Mouse (Mus musculus): ENCODE measurements around the gene Ddx52. TPM values are rescaled to one million over a fixed set of nuclear protein-coding genes. Genes with fewer than 3 reads are reported as not detected.

The Ddx52 gene
- polyA plus RNA-seq, 1 experiment = 26.3 TPM

DNA sequence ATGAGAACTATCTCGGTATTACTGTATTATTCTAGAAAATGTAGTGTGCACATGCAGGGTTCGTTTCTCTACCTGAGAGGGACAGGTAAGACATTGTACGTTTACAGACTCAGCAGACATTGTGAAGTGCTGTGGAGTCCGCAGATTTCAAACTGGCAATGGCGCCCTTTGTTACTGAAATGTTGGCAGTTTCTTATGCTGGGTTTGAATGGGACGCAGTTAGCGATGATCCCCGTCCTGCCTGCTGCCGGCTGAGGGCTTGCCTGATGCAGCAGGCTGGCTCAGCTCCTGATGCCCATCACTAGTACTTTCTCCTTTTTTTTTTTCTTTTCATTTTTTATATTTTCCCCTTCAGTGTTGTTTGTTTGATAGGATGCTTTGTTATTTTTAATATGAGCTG lies 68.5 kb downstream of the Ddx52 start:
- TF ChIP-seq CTCF (IDR thresholded peaks at IDR 0.05; ENCODE audit: low read depth, low read length) (no peak), POLR2A (IDR thresholded peaks at IDR 0.05; ENCODE audit: borderline replicate concordance, low read depth, low read length) (no peak)
- no peak overlapping the region for H3K27ac ChIP-seq (ENCODE audit: insufficient read depth, low read depth, low read length)
- no peak overlapping the region for H3K4me3 ChIP-seq (ENCODE audit: insufficient read depth, low read length)
- no peaks in the 10 kb centered on the region; the same call in 1 of the 2 replicates for H3K4me1 ChIP-seq (ENCODE audit: control insufficient read depth, insufficient read depth, low read length)

DNA sequence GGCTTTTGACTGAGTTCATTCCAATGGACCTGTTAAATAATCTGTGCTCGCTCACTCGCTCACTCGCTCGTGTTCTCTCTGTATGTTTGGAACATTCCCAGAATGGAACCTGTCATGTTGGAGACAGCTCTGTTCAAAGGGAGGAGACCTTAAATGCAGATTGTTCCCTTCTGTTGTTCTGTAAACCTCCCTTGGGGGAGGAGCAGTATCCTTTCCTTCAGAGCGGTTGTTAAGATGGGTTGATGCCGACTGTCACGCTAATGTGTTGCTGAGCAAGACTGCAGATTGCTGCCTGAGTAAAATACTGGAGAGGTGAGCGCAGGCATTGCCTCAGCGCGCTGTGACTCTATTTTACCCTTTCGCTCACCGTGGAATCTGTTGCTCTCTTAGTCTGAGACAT lies 69.2 kb downstream of the Ddx52 start:
- H3K4me3 ChIP-seq (ENCODE audit: insufficient read depth, low read length) = no peak overlapping the region
- H3K4me1 ChIP-seq (ENCODE audit: control insufficient read depth, insufficient read depth, low read length) = no peaks in the 10 kb centered on the region; the same call in 1 of the 2 replicates
- no peak overlapping the region for H3K27ac ChIP-seq (ENCODE audit: insufficient read depth, low read depth, low read length)
- TF ChIP-seq CTCF (IDR thresholded peaks at IDR 0.05; ENCODE audit: low read depth, low read length) = no peak
- TF ChIP-seq POLR2A (IDR thresholded peaks at IDR 0.05; ENCODE audit: borderline replicate concordance, low read depth, low read length) = no peak

- Histone ChIP-seq H3K4me1 (ENCODE audit: control insufficient read depth, insufficient read depth, low read length) (no peaks in the 10 kb centered on the region; the same call in 1 of the 2 replicates), H3K4me3 (ENCODE audit: insufficient read depth, low read length) (no peak overlapping the region), H3K27ac (ENCODE audit: insufficient read depth, low read depth, low read length) (no peak overlapping the region)
- TF ChIP-seq POLR2A (IDR thresholded peaks at IDR 0.05; ENCODE audit: borderline replicate concordance, low read depth, low read length) (no peak), CTCF (IDR thresholded peaks at IDR 0.05; ENCODE audit: low read depth, low read length) (no peak)
Measured at GRCm38 (mm10) chr11:84011576-84011975, 69.7 kb downstream of the Ddx52 start.

Other genes with a start within 250 kb of the Ddx52 start
- gene Wfdc17, start 238.1 kb upstream of the Ddx52 start, polyA plus RNA-seq (2012; ENCODE audit: insufficient read depth, insufficient read length, missing spikeins) = 530 and 532 TPM in 2 replicates
- 1.9 and 2.4 TPM in 2 replicates for gene Wfdc18, start 233.0 kb upstream of the Ddx52 start, polyA plus RNA-seq (2012; ENCODE audit: insufficient read depth, insufficient read length, missing spikeins)
- gene Wfdc21, start 195.1 kb upstream of the Ddx52 start, polyA plus RNA-seq (2012; ENCODE audit: insufficient read depth, insufficient read length, missing spikeins) = not detected in 2 replicates
- 13.1 and 17.5 TPM in 2 replicates for gene Heatr6, start 188.4 kb upstream of the Ddx52 start, polyA plus RNA-seq (2012; ENCODE audit: insufficient read depth, insufficient read length, missing spikeins)
- gene Hnf1b, start 92.0 kb upstream of the Ddx52 start, polyA plus RNA-seq (2012; ENCODE audit: insufficient read depth, insufficient read length, missing spikeins) = not detected in 2 replicates
- 19.5 and 26.9 TPM in 2 replicates for gene Synrg, start 22.4 kb downstream of the Ddx52 start, polyA plus RNA-seq (2012; ENCODE audit: insufficient read depth, insufficient read length, missing spikeins)
- not detected in 2 replicates for gene Dusp14, start 127.2 kb downstream of the Ddx52 start, polyA plus RNA-seq (2012; ENCODE audit: insufficient read depth, insufficient read length, missing spikeins)
- gene Tada2a, start 187.5 kb downstream of the Ddx52 start, polyA plus RNA-seq (2012; ENCODE audit: insufficient read depth, insufficient read length, missing spikeins) = 9.6 and 13.5 TPM in 2 replicates
- gene Acaca, start 187.6 kb downstream of the Ddx52 start, polyA plus RNA-seq (2012; ENCODE audit: insufficient read depth, insufficient read length, missing spikeins) = 4.4 and 5.0 TPM in 2 replicates
- gene Gm11437, start 225.4 kb downstream of the Ddx52 start, polyA plus RNA-seq (2012; ENCODE audit: insufficient read depth, insufficient read length, missing spikeins) = not detected in 2 replicates